In the genomic region with DNA sequence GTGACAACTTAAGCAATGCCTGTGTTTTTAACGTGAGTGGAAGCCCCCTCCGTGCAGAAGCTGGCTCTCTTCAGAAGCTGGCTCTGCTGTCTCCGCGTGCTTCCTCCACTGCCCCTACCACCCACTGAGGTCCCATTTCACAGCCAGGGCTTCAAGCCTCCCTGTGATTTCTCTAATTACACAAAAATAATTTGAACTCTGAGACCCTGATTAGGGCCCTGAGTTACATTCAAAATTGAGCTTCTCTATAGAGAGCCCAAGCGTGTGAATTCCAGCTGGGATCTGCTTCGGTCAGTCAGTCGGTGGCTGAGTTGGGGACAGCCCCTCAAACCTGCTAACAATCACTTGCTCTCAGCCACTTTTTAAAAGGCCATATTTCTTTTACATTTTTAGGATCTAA, we compare ENCODE assay signal across 20 mouse cellular contexts. TPM values are rescaled to one million over a fixed set of nuclear protein-coding genes. Genes with fewer than 3 reads are reported as not detected.
"Had no signal": no experiment of that assay in that cellular context is flagged by ENCODE, and none has a peak within 500 bp of the region (broad histone marks: within the 10 kb centered on the region; RNA-seq: fewer than 3 reads in every experiment).

No protein-coding gene starts in this region.

- H3K27ac ChIP-seq: layer of hippocampus, adult 2 months; liver, embryonic 15.5 days; midbrain, embryonic 12.5 days; neural tube, embryonic 12.5 days had no signal

- H3K4me2 ChIP-seq: liver, embryonic 11.5 days; liver, embryonic 15.5 days; midbrain, embryonic 12.5 days; neural tube, embryonic 12.5 days had no signal

- H3K4me3 ChIP-seq: layer of hippocampus, adult 2 months; liver, embryonic 15.5 days; midbrain, embryonic 12.5 days; neural tube, embryonic 12.5 days had no signal

- ATAC-seq: lung, postnatal 0 days had no signal

- H3K36me3 ChIP-seq: liver, embryonic 15.5 days; midbrain, embryonic 12.5 days; neural tube, embryonic 12.5 days had no signal

- H3K4me1 ChIP-seq: liver, embryonic 15.5 days; midbrain, embryonic 12.5 days; neural tube, embryonic 12.5 days had no signal

- DNase-seq: kidney, adult 18-20 months; kidney, postnatal 10 days; kidney, postnatal 4 days; left cerebral cortex, postnatal 4 days; lung, adult 2 months; right cerebral cortex, postnatal 4 days; spleen, adult 18-20 months; thymus, adult 18-20 months; thymus, postnatal 14 days had no signal

- H3K9ac ChIP-seq: liver, embryonic 15.5 days; midbrain, embryonic 12.5 days; neural tube, embryonic 12.5 days had no signal

- H3K9me3 ChIP-seq: liver, embryonic 15.5 days; midbrain, embryonic 12.5 days; neural tube, embryonic 12.5 days had no signal

RNA-seq across cellular contexts. Expression of a gene that starts 7.7 kb away (rescaled TPM):
- total RNA-seq: layer of hippocampus, adult 2 months; layer of hippocampus, postnatal 10 days; left cerebral cortex, postnatal 4 days; megakaryocyte, adult 5-6 weeks; neutrophil, adult 5-6 weeks had no signal
- polyA plus RNA-seq: kidney, embryonic 14.5 days; liver, embryonic 15.5 days; lung, adult 2 months; lung, postnatal 0 days; midbrain, embryonic 12.5 days; stomach, embryonic 14.5 days had no signal

RNA-seq across cellular contexts. Expression of a gene that starts 22.7 kb away (rescaled TPM):
- total RNA-seq: layer of hippocampus, adult 2 months; layer of hippocampus, postnatal 10 days; left cerebral cortex, postnatal 4 days; megakaryocyte, adult 5-6 weeks; neutrophil, adult 5-6 weeks had no signal
- polyA plus RNA-seq: liver, embryonic 15.5 days; lung, adult 2 months; lung, postnatal 0 days; midbrain, embryonic 12.5 days; stomach, embryonic 14.5 days had no signal

RNA-seq across cellular contexts. Expression of a gene that starts 27.7 kb away (rescaled TPM):
- total RNA-seq: layer of hippocampus, adult 2 months; layer of hippocampus, postnatal 10 days; left cerebral cortex, postnatal 4 days; neutrophil, adult 5-6 weeks had no signal
- polyA plus RNA-seq: lung, adult 2 months; lung, postnatal 0 days; midbrain, embryonic 12.5 days; stomach, embryonic 14.5 days had no signal

RNA-seq across cellular contexts. Expression of a gene that starts 37.5 kb away (rescaled TPM):
- total RNA-seq: layer of hippocampus, adult 2 months; layer of hippocampus, postnatal 10 days; left cerebral cortex, postnatal 4 days; neutrophil, adult 5-6 weeks had no signal
- polyA plus RNA-seq: lung, adult 2 months; midbrain, embryonic 12.5 days had no signal

RNA-seq across cellular contexts. Expression of a gene that starts 45.0 kb away (rescaled TPM):
- total RNA-seq: layer of hippocampus, adult 2 months; layer of hippocampus, postnatal 10 days; left cerebral cortex, postnatal 4 days; megakaryocyte, adult 5-6 weeks; neutrophil, adult 5-6 weeks had no signal
- polyA plus RNA-seq: kidney, embryonic 14.5 days; liver, embryonic 15.5 days; lung, adult 2 months; lung, postnatal 0 days had no signal
